Mouse (Mus musculus) midbrain, postnatal 0 days (tissue): Measurements from ENCODE around the gene Tex26. TPM values are rescaled to one million over a fixed set of nuclear protein-coding genes. Genes with fewer than 3 reads are reported as not detected.

Source experiments
- ATAC-seq: fragments of 200-750 bp; cut with Nextera tagmentation; 2 replicates; pipeline ENCODE4 v1.8.0; 2017; ENCODE audit warnings: moderate number of reproducible peaks, mild to moderate bottlenecking, moderate TSS enrichment, moderate library complexity; ENCODE audit not compliant: low FRiP score
- DNase-seq: peaks from one replicate; pipeline ENCODE4 v3.0.0-alpha.2; 2015; ENCODE audit warnings: low spot score
- H3K27ac ChIP-seq: fragments of 300-500 bp; sonication (generic); 2 replicates; pipeline ENCODE4 v1.5.1; 2014; ENCODE audit warnings: low read depth, mild to moderate bottlenecking, low read length, mixed read lengths
- H3K27me3 ChIP-seq: fragments of 300-500 bp; sonication (generic); 2 replicates; pipeline ENCODE4 v1.6.1; 2014; ENCODE audit warnings: low read length, control low read depth, mixed read lengths; ENCODE audit not compliant: insufficient read depth
- H3K36me3 ChIP-seq: fragments of 300-500 bp; sonication (generic); 2 replicates; pipeline ENCODE4 v1.6.1; 2014; ENCODE audit warnings: low read length, control low read depth, mixed read lengths; ENCODE audit not compliant: insufficient read depth
- H3K4me1 ChIP-seq: fragments of 300-500 bp; sonication (generic); 2 replicates; pipeline ENCODE4 v1.6.1; 2014; ENCODE audit warnings: mild to moderate bottlenecking, control low read depth, antibody characterized with exemption, low read length, mixed read lengths; ENCODE audit not compliant: insufficient read depth
- H3K4me2 ChIP-seq: fragments of 300-500 bp; sonication (generic); 2 replicates; pipeline ENCODE4 v1.6.1; 2014; ENCODE audit warnings: low read depth, mild to moderate bottlenecking, low read length, mixed read lengths; ENCODE audit not compliant: poor library complexity, severe bottlenecking
- H3K4me3 ChIP-seq: fragments of 300-500 bp; sonication (generic); 2 replicates; pipeline ENCODE4 v1.5.1; 2014; ENCODE audit warnings: low read depth, mild to moderate bottlenecking, low read length, moderate library complexity
- H3K9ac ChIP-seq: fragments of 300-500 bp; sonication (generic); replicated peaks from 2 replicates; pipeline ENCODE4 v1.6.1; 2014; ENCODE audit warnings: mild to moderate bottlenecking, low read length, moderate library complexity, mixed read lengths; ENCODE audit not compliant: poor library complexity, severe bottlenecking
- H3K9me3 ChIP-seq: fragments of 300-500 bp; sonication (generic); 2 replicates; pipeline ENCODE4 v1.6.1; 2016; ENCODE audit warnings: low read length, control low read depth
- CTCF ChIP-seq: IDR thresholded peaks from 2 replicates; pipeline ENCODE4 v1.5.1; 2016; ENCODE audit warnings: antibody characterized with exemption, mild to moderate bottlenecking
- WGBS: fragments of 180-500 bp; shearing (Covaris S2); extraction: QIAGEN DNeasy Blood & Tissue Kit; methylation state at CpG from one replicate; pipeline ENCODE4 v1.1.7; 2014; 5-methylcytosine and 5-hydroxymethylcytosine counted together
- polyA plus RNA-seq: library from polyadenylated mRNA; unstranded; fragments of >200 nt; fragmentation: Nextera tagmentation; extraction: Ambion mirVana; gene quantifications from 2 replicates; pipeline ENCODE4 v1.2.1, GENCODE M21; 2015
- total RNA-seq: library from RNA; depleted of rRNA; stranded (reverse); fragments of >200 nt; gene quantifications from 2 replicates; pipeline ENCODE4 v1.2.3, GENCODE M21; 2014

Gene Tex26
- total and polyA plus RNA-seq, 2 experiments from 2014 or later, result 1.4 to 1.9 TPM

GRCm38 (mm10) chr5:149499936-149500335 is 60.5 kb downstream of the Tex26 start:
- no peak for TF ChIP-seq CTCF
- Histone ChIP-seq H3K27ac (no peak overlapping the region), H3K36me3 (no peaks in the 10 kb centered on the region), H3K4me1 (no peaks in the 10 kb centered on the region), H3K9me3 (no peaks in the 10 kb centered on the region), H3K4me2 (no peak overlapping the region), H3K27me3 (no peaks in the 10 kb centered on the region), H3K4me3 (no peak overlapping the region), H3K9ac (no peak overlapping the region)
- no peak for DNase-seq
- WGBS, result 59% methylated on average over 4 of the region's 4 CpGs
- ATAC-seq, result no peak

GRCm38 (mm10) chr5:149503423-149504175 is 64.1 kb downstream of the Tex26 start:
- no peak overlapping the region for H3K4me3 ChIP-seq
- no peak overlapping the region for H3K9ac ChIP-seq
- H3K9me3 ChIP-seq, result no peaks in the 10 kb centered on the region
- ATAC-seq, result no peak
- no peak for TF ChIP-seq CTCF
- 55% methylated on average over 23 of the region's 23 CpGs for WGBS
- no peaks in the 10 kb centered on the region for H3K36me3 ChIP-seq
- no peaks in the 10 kb centered on the region for H3K27me3 ChIP-seq
- H3K27ac ChIP-seq, result 0 out of 2 replicates have a peak overlapping the region, but pooled peaks have one; percentile 8
- no peak overlapping the region for H3K4me2 ChIP-seq
- H3K4me1 ChIP-seq, result no peaks in the 10 kb centered on the region
- peak; percentile 50 for DNase-seq

GRCm38 (mm10) chr5:149504985-149505384 is 65.5 kb downstream of the Tex26 start:
- H3K27ac ChIP-seq, result no peak overlapping the region
- no peak overlapping the region for H3K4me2 ChIP-seq
- H3K36me3 ChIP-seq, result no peaks in the 10 kb centered on the region
- 79% methylated on average over 8 of the region's 8 CpGs for WGBS
- ATAC-seq, result no peak
- no peaks in the 10 kb centered on the region for H3K9me3 ChIP-seq
- DNase-seq, result no peak
- no peaks in the 10 kb centered on the region for H3K4me1 ChIP-seq
- no peak overlapping the region for H3K4me3 ChIP-seq
- no peak for TF ChIP-seq CTCF
- H3K27me3 ChIP-seq, result no peaks in the 10 kb centered on the region
- no peak overlapping the region for H3K9ac ChIP-seq

GRCm38 (mm10) chr5:149506033-149506432 is 66.6 kb downstream of the Tex26 start:
- DNase-seq (no peak), ATAC-seq (no peak)
- Histone ChIP-seq H3K9ac (no peak overlapping the region), H3K27ac (no peak overlapping the region), H3K9me3 (no peaks in the 10 kb centered on the region), H3K4me1 (no peaks in the 10 kb centered on the region), H3K4me3 (no peak overlapping the region), H3K4me2 (no peak overlapping the region), H3K36me3 (no peaks in the 10 kb centered on the region), H3K27me3 (no peaks in the 10 kb centered on the region)
- TF ChIP-seq CTCF, result peak; percentile 29
- 99% methylated on average over 2 of the region's 2 CpGs for WGBS

- Histone ChIP-seq H3K4me2 (no peak overlapping the region), H3K27ac (no peak overlapping the region), H3K4me3 (no peak overlapping the region), H3K27me3 (no peaks in the 10 kb centered on the region), H3K9me3 (no peaks in the 10 kb centered on the region), H3K4me1 (no peaks in the 10 kb centered on the region), H3K9ac (no peak overlapping the region), H3K36me3 (no peaks in the 10 kb centered on the region)
- DNase-seq (no peak), ATAC-seq (no peak)
- 82% methylated on average over 20 of the region's 20 CpGs for WGBS
- TF ChIP-seq CTCF, result no peak
These were observed 68.9 kb downstream of the Tex26 start for GRCm38 (mm10) chr5:149508094-149509029.

GRCm38 (mm10) chr5:149510323-149510722 is 70.9 kb downstream of the Tex26 start:
- DNase-seq, result no peak
- H3K4me2 ChIP-seq, result no peak overlapping the region

More at GRCm38 (mm10) chr5:149510323-149510722, 70.9 kb downstream of the Tex26 start:
- no peak for ATAC-seq
- H3K4me1 ChIP-seq, result 0 out of 2 replicates have a peak, but pooled peaks cover 6% of the 10 kb centered on the region
- no peak overlapping the region for H3K9ac ChIP-seq
- no peak for TF ChIP-seq CTCF
- H3K4me3 ChIP-seq, result no peak overlapping the region
- H3K36me3 ChIP-seq, result no peaks in the 10 kb centered on the region
- no peak overlapping the region for H3K27ac ChIP-seq
- H3K27me3 ChIP-seq, result no peaks in the 10 kb centered on the region
- H3K9me3 ChIP-seq, result no peaks in the 10 kb centered on the region
- 69% methylated on average over 13 of the region's 13 CpGs for WGBS
